Mouse (Mus musculus) ES-Bruce4 (cell line): ENCODE measurements around the gene Pld5. TPM values are rescaled to one million over a fixed set of nuclear protein-coding genes. Genes with fewer than 3 reads are reported as not detected.

Experiments used
- H3K27ac ChIP-seq: 2 replicates; pipeline ENCODE4 v1.5.1; 2012; ENCODE audit warnings: low read length, inconsistent platforms; ENCODE audit not compliant: insufficient read depth
- H3K27me3 ChIP-seq: 2 replicates; pipeline ENCODE4 v1.6.1; 2012; ENCODE audit warnings: mild to moderate bottlenecking, low read length, inconsistent platforms; ENCODE audit not compliant: control insufficient read depth, poor library complexity, insufficient read depth, severe bottlenecking
- H3K36me3 ChIP-seq: 2 replicates; pipeline ENCODE4 v1.6.1; 2012; ENCODE audit warnings: inconsistent platforms, mild to moderate bottlenecking, low read length, moderate library complexity; ENCODE audit not compliant: control insufficient read depth, poor library complexity, insufficient read depth, severe bottlenecking
- H3K4me1 ChIP-seq: one replicate; pipeline ENCODE4 v1.8.1; 2011; ENCODE audit warnings: low read length; ENCODE audit not compliant: control insufficient read depth, insufficient read depth
- H3K4me3 ChIP-seq: 2 replicates; pipeline ENCODE4 v1.5.1; 2011; ENCODE audit warnings: low read depth, mild to moderate bottlenecking, low read length
- H3K9ac ChIP-seq: 2 replicates; pipeline ENCODE4 v1.6.1; 2012; ENCODE audit warnings: low read depth, mild to moderate bottlenecking, inconsistent platforms; ENCODE audit not compliant: poor library complexity, severe bottlenecking
- H3K9me3 ChIP-seq: replicated peaks from 2 replicates; pipeline ENCODE4 v1.6.1; 2012; ENCODE audit warnings: mild to moderate bottlenecking, low read length, inconsistent platforms; ENCODE audit not compliant: control insufficient read depth, poor library complexity, insufficient read depth, severe bottlenecking
- CTCF ChIP-seq: IDR thresholded peaks from one replicate; pipeline ENCODE4 v1.8.1; 2011; ENCODE audit warnings: low read depth, low read length
- EP300 ChIP-seq: IDR thresholded peaks from 2 replicates; pipeline ENCODE4 v1.6.1; 2011; ENCODE audit warnings: low read depth, low read length; ENCODE audit not compliant: insufficient read depth
- POLR2A ChIP-seq: IDR thresholded peaks from one replicate; pipeline ENCODE4 v1.8.1; 2011; ENCODE audit warnings: low read length; ENCODE audit not compliant: insufficient read depth
- polyA plus RNA-seq: library from polyadenylated mRNA; stranded (reverse); fragments of >200 nt; gene quantifications from 2 replicates; pipeline ENCODE4 v1.2.4, GENCODE M21; 2011; ENCODE audit warnings: low read depth; ENCODE audit not compliant: missing spikeins, insufficient read depth, insufficient read length

The Pld5 gene
- polyA plus RNA-seq, 1 experiment: 0.36 TPM

DNA sequence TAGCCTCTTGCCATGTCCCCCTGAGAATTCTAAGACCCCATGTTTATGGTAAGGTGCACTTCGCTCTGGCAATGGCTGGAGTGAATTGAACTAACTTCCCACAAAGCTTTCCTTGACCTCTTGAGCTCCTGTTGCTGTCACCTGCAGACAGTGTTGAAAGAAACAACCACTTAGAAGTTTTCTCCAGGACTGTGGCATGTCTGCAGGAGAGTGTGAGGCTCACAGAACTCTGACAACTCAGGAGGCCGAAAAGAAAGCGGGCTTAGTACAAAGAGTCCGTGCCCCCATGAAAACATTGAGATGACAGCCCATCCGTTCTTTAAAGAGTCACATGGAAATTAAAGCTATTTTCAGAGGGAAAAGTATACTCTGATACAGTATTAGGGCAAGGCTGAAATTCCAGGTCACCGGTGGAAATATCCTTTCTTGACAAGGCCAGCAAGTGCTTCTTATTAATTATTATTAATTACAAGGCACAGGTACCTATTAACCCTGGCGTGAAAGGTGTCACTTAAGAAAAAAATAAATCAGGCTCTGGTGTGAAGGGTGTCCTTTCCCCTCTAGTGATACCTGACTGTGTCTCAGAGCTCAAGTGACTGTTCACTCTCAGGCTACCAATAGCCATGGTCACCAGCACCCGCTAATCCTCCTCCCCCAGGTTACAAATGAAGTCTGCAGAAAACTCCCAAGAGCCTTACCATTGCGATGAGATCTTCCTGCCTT lies 62.0 kb downstream of the Pld5 start:
- no peak overlapping the region for H3K27ac ChIP-seq
- H3K9me3 ChIP-seq: no peaks in the 10 kb centered on the region
- no peak overlapping the region for H3K9ac ChIP-seq
- TF ChIP-seq POLR2A: no peak
- no peak for TF ChIP-seq EP300
- no peak for TF ChIP-seq CTCF
- H3K4me1 ChIP-seq: no peaks in the 10 kb centered on the region
- H3K36me3 ChIP-seq: no peaks in the 10 kb centered on the region
- no peak overlapping the region for H3K4me3 ChIP-seq
- no peaks in the 10 kb centered on the region for H3K27me3 ChIP-seq

DNA sequence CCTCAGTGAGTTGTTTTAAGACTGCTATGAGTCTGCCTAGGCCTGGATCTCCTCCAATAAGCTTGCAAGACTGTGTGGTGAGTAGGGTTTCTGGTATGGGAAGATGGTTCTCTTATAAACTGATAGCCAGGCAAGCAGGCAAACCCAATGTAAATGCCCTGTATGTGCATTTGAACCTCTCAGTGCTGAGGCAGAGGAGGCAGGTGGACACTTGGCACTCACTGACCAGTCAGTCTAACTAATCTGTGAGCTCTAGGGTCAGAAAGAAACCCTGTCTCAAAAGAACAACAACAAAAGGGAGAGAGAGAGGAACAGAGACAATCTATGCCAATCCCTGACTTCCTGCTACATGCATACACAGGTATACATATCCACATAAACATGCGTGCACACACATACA lies 64.3 kb downstream of the Pld5 start:
- H3K9ac ChIP-seq: no peak overlapping the region
- no peaks in the 10 kb centered on the region for H3K4me1 ChIP-seq
- TF ChIP-seq EP300: no peak
- no peaks in the 10 kb centered on the region for H3K27me3 ChIP-seq
- no peaks in the 10 kb centered on the region for H3K36me3 ChIP-seq
- no peak overlapping the region for H3K27ac ChIP-seq
- no peak overlapping the region for H3K4me3 ChIP-seq
- H3K9me3 ChIP-seq: no peaks in the 10 kb centered on the region

DNA sequence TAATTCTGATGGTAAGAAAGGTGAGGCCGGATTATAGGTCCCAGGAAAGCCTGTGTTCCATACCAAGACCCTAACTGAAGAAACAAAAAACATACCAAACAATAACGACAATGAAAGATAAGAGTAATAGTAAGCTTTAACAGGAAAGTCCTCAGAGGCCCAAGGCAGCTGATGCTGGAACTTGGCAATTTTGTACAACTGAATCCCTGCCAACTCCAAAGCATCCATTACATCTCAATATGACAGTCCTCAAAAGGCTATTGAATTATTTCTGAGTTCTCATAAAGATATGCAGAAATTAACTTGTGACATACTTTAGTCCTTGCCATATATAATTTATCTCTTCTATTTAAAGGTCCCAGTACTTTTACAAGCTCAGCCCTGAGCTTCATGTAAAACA lies 67.1 kb downstream of the Pld5 start:
- H3K4me1 ChIP-seq: no peaks in the 10 kb centered on the region
- no peak overlapping the region for H3K4me3 ChIP-seq
- H3K9me3 ChIP-seq: no peaks in the 10 kb centered on the region
- no peak overlapping the region for H3K9ac ChIP-seq
- no peak overlapping the region for H3K27ac ChIP-seq
- no peaks in the 10 kb centered on the region for H3K27me3 ChIP-seq
- TF ChIP-seq POLR2A: no peak
- TF ChIP-seq CTCF: no peak
- no peak for TF ChIP-seq EP300
- no peaks in the 10 kb centered on the region for H3K36me3 ChIP-seq

- H3K27ac ChIP-seq: no peak overlapping the region
- TF ChIP-seq POLR2A (no peak), EP300 (no peak), CTCF (no peak)
- H3K36me3 ChIP-seq: no peaks in the 10 kb centered on the region
- no peaks in the 10 kb centered on the region for H3K27me3 ChIP-seq
- no peaks in the 10 kb centered on the region for H3K9me3 ChIP-seq
- no peaks in the 10 kb centered on the region for H3K4me1 ChIP-seq
- H3K9ac ChIP-seq: no peak overlapping the region
- no peak overlapping the region for H3K4me3 ChIP-seq
Observed at GRCm38 (mm10) chr1:176202360-176202759, 72.8 kb downstream of the Pld5 start.

DNA sequence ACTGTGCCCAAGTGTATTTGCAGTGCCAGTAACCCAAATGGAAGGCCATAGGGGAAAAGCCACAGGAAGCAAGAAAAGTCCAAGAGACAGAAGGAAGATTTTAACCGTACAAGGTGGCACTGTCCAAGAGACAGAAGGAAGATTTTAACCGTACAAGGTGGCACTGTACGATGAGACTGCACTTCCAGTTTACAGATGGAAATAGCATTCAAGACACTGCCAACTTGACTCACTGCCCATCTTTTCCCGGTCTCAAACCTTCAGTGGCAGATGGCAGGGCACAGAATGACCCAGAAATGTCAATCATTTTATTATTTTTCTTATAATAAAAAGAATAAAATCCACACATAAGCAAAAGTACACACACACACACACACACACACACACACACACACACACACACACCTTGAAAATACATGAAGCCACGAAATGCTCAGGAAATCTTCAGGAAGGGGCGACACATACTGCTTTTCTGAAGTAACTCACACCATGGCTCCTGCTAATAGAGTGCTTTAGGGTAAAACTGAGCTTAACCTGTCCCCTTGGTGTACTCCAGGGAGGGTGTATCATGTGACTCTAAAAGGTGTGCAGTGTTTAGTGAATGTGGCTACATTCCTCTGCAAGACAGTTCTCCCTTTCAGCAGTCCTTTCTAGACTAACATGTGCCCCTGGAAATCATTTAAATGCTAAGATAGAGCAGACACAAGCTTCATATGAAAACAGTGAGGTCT lies 77.9 kb downstream of the Pld5 start:
- no peaks in the 10 kb centered on the region for H3K36me3 ChIP-seq
- H3K9me3 ChIP-seq: no peaks in the 10 kb centered on the region
- H3K4me3 ChIP-seq: no peak overlapping the region
- H3K27ac ChIP-seq: no peak overlapping the region
- H3K9ac ChIP-seq: no peak overlapping the region
- H3K27me3 ChIP-seq: no peaks in the 10 kb centered on the region
- TF ChIP-seq CTCF: no peak
- TF ChIP-seq EP300: no peak
- no peak for TF ChIP-seq POLR2A
- H3K4me1 ChIP-seq: no peaks in the 10 kb centered on the region

DNA sequence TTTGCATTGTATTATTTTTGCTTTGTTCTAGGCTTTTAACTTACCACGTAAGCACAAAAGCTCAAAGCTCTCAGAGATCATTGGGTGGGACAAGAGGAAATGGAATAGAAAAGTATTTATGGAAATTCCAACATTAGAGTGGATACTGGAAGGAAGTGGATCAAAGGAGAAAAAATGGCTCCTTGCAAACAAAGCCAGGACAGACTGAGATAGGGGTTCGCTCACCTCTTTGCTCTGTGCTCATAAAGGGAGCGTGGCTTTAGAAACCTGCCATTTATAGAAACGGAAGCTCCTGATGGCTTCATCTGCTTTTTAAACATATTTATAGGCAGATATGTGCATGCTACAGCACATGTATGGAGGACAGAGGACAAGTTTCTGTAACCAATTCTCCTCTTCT lies 78.8 kb downstream of the Pld5 start:
- no peaks in the 10 kb centered on the region for H3K4me1 ChIP-seq
- no peaks in the 10 kb centered on the region for H3K9me3 ChIP-seq
- H3K27ac ChIP-seq: no peak overlapping the region
- no peaks in the 10 kb centered on the region for H3K27me3 ChIP-seq
- no peak for TF ChIP-seq POLR2A
- no peak for TF ChIP-seq EP300
- no peak for TF ChIP-seq CTCF
- no peaks in the 10 kb centered on the region for H3K36me3 ChIP-seq
- H3K9ac ChIP-seq: no peak overlapping the region
- no peak overlapping the region for H3K4me3 ChIP-seq
